ENCODE assay signal across 20 mouse cellular contexts in the genomic region with DNA sequence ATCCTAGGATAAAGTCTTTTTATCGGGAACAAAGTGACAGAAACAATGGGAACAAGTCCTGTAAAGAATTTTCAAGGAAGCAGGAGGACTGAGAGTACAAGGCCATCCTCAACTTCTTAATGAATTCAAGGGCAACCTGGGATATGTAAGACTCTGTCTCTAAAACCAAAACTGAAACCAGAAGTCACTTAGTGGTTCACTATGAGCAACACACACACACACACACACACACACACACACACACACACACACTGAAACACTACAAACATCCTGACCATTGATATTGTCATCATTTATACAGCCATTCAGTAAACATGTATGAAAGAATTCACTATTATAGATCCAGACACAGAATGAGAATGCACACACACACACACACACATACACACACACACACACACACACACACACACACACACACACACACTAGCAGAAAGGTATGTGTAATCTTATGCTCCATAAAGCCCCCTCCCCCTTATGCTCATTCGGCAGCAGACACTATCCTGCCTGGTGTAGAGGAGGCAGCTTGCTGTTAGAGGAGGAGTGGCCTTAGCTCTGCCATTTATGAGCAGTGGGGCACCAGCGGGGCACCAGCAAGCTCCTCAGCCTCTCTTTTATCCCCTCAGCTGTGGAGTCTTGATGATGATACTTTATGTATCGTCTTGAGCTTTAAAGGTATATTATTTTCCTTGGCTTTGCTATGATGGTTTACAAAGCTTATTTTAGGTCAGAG.
DNase-seq lines count a peak whose midpoint lies in the region; ATAC-seq and TF ChIP-seq lines count a peak whose summit lies in the region.
"Had no signal": no experiment of that assay in that cellular context is flagged by ENCODE, and none has a peak within 500 bp of the region (broad histone marks: within the 10 kb centered on the region; RNA-seq: fewer than 3 reads in every experiment).

No protein-coding gene starts in this region.

- no peak for TF ChIP-seq POLR2A in CH12.LX (IDR thresholded peaks at IDR 0.05; ENCODE audit: low read depth, low read length)

- in situ Hi-C loops in CH12.LX (cut with MboI; ENCODE audit: low pct_ligation_motif_present, low pct_unique_long_range_greater_than_20kb, low sequenced_read_pairs) = no loop called here

- no peak overlapping the region for H3K27ac ChIP-seq in CH12.LX (ENCODE audit: insufficient read depth, low read depth)
- H3K27ac ChIP-seq: embryonic facial prominence, embryonic 10.5 days; forebrain, embryonic 13.5 days; heart, adult 2 months; heart, embryonic 15.5 days; hindbrain, embryonic 10.5 days; hindbrain, embryonic 14.5 days had no signal

- no peak for TF ChIP-seq RAD21 in CH12.LX (IDR thresholded peaks at IDR 0.05; ENCODE audit: low read depth, low read length)

- DNase-seq in A20 (ENCODE audit: low read depth, low spot score) = peak; percentile 48
- DNase-seq in CH12.LX (ENCODE audit: extremely low read depth) = no peak
- DNase-seq in layer of hippocampus, adult 9-10 months (ENCODE audit: low spot score) = no peak
- DNase-seq in adipocyte (ENCODE audit: low spot score) = no peak
- no peak for DNase-seq in gastrocnemius, adult 8-10 months (ENCODE audit: low spot score in 2 of 2)
- DNase-seq: adrenal gland, adult 2 months; adrenal gland, postnatal 25 days; cerebellum, adult 2 months; cerebellum, postnatal 10 days; gastrocnemius, postnatal 10 days; heart, adult 2 months had no signal

- H3K4me3 ChIP-seq in megakaryocyte, embryonic 14.5 days (replicated peaks) = peak overlapping the region; percentile 64
- H3K4me3 ChIP-seq in CH12.LX (replicated peaks in 1 of 3; ENCODE audit: low read depth in 2 of 3, low read length in 2 of 3, poor library complexity in 1 of 3) = no peak overlapping the region
- H3K4me3 ChIP-seq: embryonic facial prominence, embryonic 10.5 days; forebrain, embryonic 13.5 days; heart, adult 2 months; heart, embryonic 15.5 days; hindbrain, embryonic 10.5 days had no signal

- peaks cover 9% of the 10 kb centered on the region for H3K27me3 ChIP-seq in megakaryocyte, embryonic 14.5 days (replicated peaks)
- H3K27me3 ChIP-seq in CH12.LX (replicated peaks) = no peaks in the 10 kb centered on the region
- H3K27me3 ChIP-seq: forebrain, embryonic 13.5 days; heart, embryonic 15.5 days had no signal

- no peak overlapping the region for H3K4me2 ChIP-seq in CH12.LX (ENCODE audit: insufficient read depth, low read depth, poor library complexity, severe bottlenecking)
- H3K4me2 ChIP-seq: forebrain, embryonic 13.5 days; heart, embryonic 11.5 days; heart, embryonic 15.5 days; hindbrain, embryonic 14.5 days had no signal

- no peak for TF ChIP-seq CTCF in CH12.LX (conservative IDR thresholded peaks at IDR 0.05 in 1 of 2, IDR thresholded peaks at IDR 0.05 in 1 of 2; ENCODE audit: low read depth in 2 of 2, low read length in 2 of 2)

- no peak overlapping the region for H3K9ac ChIP-seq in CH12.LX (ENCODE audit: insufficient read depth, low read depth)
- H3K9ac ChIP-seq: forebrain, embryonic 13.5 days; heart, embryonic 15.5 days; hindbrain, embryonic 14.5 days had no signal

- no peak for ATAC-seq in megakaryocyte, adult 5-6 weeks (ENCODE audit: poor library complexity, severe bottlenecking)
- ATAC-seq: forebrain, embryonic 13.5 days; intestine, postnatal 0 days had no signal

- H3K36me3 ChIP-seq in megakaryocyte, embryonic 14.5 days (replicated peaks; ENCODE audit: low read length) = no peaks in the 10 kb centered on the region
- H3K36me3 ChIP-seq in CH12.LX (replicated peaks in 1 of 2; ENCODE audit: control insufficient read depth in 1 of 2, insufficient read depth in 1 of 2, low read length in 1 of 2) = no peaks in the 10 kb centered on the region
- H3K36me3 ChIP-seq: embryonic facial prominence, embryonic 10.5 days; heart, embryonic 15.5 days; hindbrain, embryonic 10.5 days had no signal

- dilution Hi-C loops in CH12.LX (cut with MboI; ENCODE audit: extremely low pct_ligation_motif_present, extremely low pct_unique_long_range_greater_than_20kb, low sequenced_read_pairs) = no loop called here

- TF ChIP-seq EP300 in CH12.LX (IDR thresholded peaks at IDR 0.05; ENCODE audit: low read length) = no peak

- H3K9me3 ChIP-seq in megakaryocyte, embryonic 14.5 days = peaks cover 3% of the 10 kb centered on the region; the same call in 1 of the 2 replicates
- peaks cover 3% of the 10 kb centered on the region for H3K9me3 ChIP-seq in CH12.LX (replicated peaks; ENCODE audit: low read length)

- 0 out of 2 replicates have a peak, but pooled peaks cover 3% of the 10 kb centered on the region for H3K4me1 ChIP-seq in megakaryocyte, embryonic 14.5 days
- peaks cover 7% of the 10 kb centered on the region in 2 experiments; a peak in 3 of 4 replicates for H3K4me1 ChIP-seq in CH12.LX (ENCODE audit: control insufficient read depth in 1 of 2, insufficient read depth in 2 of 2)
- H3K4me1 ChIP-seq: forebrain, embryonic 13.5 days; heart, embryonic 15.5 days; hindbrain, embryonic 10.5 days had no signal

- no peaks in the 10 kb centered on the region for H3K79me2 ChIP-seq in CH12.LX (replicated peaks; ENCODE audit: control insufficient read depth, extremely low read depth, insufficient read depth, poor library complexity, severe bottlenecking)

TF ChIP-seq in CH12.LX, 34 proteins besides CTCF, POLR2A, EP300 and RAD21:
- TF ChIP-seq MAX (IDR thresholded peaks at IDR 0.05; ENCODE audit: low read length) = no peak
- peak; percentile 43; the same call in 1 of the 2 replicates for TF ChIP-seq IRF4 (IDR thresholded peaks at IDR 0.05; ENCODE audit: low read depth, low read length)
- no peak for TF ChIP-seq KAT2A (IDR thresholded peaks at IDR 0.05; ENCODE audit: insufficient replicate concordance, low read length)
- no peak for TF ChIP-seq BHLHE40 (IDR thresholded peaks at IDR 0.05; ENCODE audit: low read depth, low read length)
- no peak for TF ChIP-seq ZC3H11A (IDR thresholded peaks at IDR 0.05; ENCODE audit: low read depth, low read length)
- TF ChIP-seq NRF1 (IDR thresholded peaks at IDR 0.05; ENCODE audit: low read depth, low read length) = no peak
TF ChIP-seq in CH12.LX: peak in this region for 1.
